Mouse (Mus musculus) thymus, adult 2 months (tissue): ENCODE data around the gene Telo2. TPM values are rescaled to one million over a fixed set of nuclear protein-coding genes. Genes with fewer than 3 reads are reported as not detected.

Experiments used
- DNase-seq: peaks from one replicate; pipeline ENCODE4 v3.0.0; 2021
- H3K27ac ChIP-seq: fragments of 200-500 bp; 2 replicates; pipeline ENCODE4 v1.5.1; 2012; ENCODE audit warnings: low read length, control low read depth; ENCODE audit not compliant: control insufficient read depth, insufficient read depth
- H3K27me3 ChIP-seq: fragments of 200-500 bp; 2 replicates; pipeline ENCODE4 v1.6.1; 2012; ENCODE audit warnings: mild to moderate bottlenecking, low read length, moderate library complexity, mixed read lengths; ENCODE audit not compliant: control insufficient read depth, insufficient read depth
- H3K36me3 ChIP-seq: fragments of 200-500 bp; 2 replicates; pipeline ENCODE4 v1.6.1; 2012; ENCODE audit warnings: mild to moderate bottlenecking, low read length, moderate library complexity; ENCODE audit not compliant: control insufficient read depth, insufficient read depth
- H3K4me1 ChIP-seq: fragments of 200-500 bp; replicated peaks from 2 replicates; pipeline ENCODE4 v1.6.1; 2012; ENCODE audit warnings: low read length; ENCODE audit not compliant: control insufficient read depth, insufficient read depth
- H3K4me3 ChIP-seq: fragments of 200-500 bp; 2 replicates; pipeline ENCODE4 v1.5.1; 2012; ENCODE audit warnings: mild to moderate bottlenecking, low read length, control low read depth, moderate library complexity; ENCODE audit not compliant: control insufficient read depth, insufficient read depth
- CTCF ChIP-seq: fragments of 200-500 bp; IDR thresholded peaks from 2 replicates; pipeline ENCODE4 v1.5.1; 2012; ENCODE audit warnings: mild to moderate bottlenecking, control low read depth, low read length, moderate library complexity, borderline replicate concordance; ENCODE audit not compliant: control insufficient read depth, poor library complexity, insufficient read depth; ENCODE audit errors: extremely low read depth
- POLR2A ChIP-seq: fragments of 200-500 bp; IDR thresholded peaks from 2 replicates; pipeline ENCODE4 v1.6.1; 2012; ENCODE audit warnings: mild to moderate bottlenecking, low read length, control low read depth, moderate library complexity; ENCODE audit not compliant: control insufficient read depth, poor library complexity, insufficient read depth; ENCODE audit errors: extremely low read depth
- WGBS: fragments of 180-500 bp; shearing (Covaris S2); methylation state at CpG from one replicate; pipeline ENCODE4 v1.1.7; 2018; 5-methylcytosine and 5-hydroxymethylcytosine counted together
- polyA plus RNA-seq: library from polyadenylated mRNA; depleted of rRNA; stranded (reverse); fragments of >200 nt; gene quantifications from 2 replicates; pipeline ENCODE4 v1.2.3, GENCODE M21; 2012; rRNA removed

The Telo2 gene
- polyA plus RNA-seq, 1 experiment: 28.1 TPM

DNA sequence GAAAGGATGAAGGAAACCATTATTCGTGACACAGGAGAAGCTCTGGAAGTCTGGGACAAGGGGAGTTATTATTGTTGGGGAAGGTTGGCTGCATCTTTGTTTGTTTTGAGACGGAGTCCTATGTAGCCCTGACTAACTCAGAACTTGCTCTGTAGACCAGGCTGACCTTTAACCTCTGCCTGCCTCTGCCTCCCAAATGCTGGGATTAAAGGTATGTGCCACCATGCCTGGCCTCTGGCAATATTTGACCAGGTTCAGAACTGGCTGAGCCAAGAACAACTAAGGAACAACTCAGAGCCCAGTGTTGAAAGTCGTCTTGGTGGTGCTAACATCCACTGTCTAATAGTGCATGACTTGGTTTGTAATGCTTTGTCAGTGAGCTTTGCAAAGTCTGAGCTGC lies 50.6 kb downstream of the Telo2 start:
- 97% methylated on average over 3 of the region's 3 CpGs for WGBS
- H3K27ac ChIP-seq: no peak overlapping the region

DNA sequence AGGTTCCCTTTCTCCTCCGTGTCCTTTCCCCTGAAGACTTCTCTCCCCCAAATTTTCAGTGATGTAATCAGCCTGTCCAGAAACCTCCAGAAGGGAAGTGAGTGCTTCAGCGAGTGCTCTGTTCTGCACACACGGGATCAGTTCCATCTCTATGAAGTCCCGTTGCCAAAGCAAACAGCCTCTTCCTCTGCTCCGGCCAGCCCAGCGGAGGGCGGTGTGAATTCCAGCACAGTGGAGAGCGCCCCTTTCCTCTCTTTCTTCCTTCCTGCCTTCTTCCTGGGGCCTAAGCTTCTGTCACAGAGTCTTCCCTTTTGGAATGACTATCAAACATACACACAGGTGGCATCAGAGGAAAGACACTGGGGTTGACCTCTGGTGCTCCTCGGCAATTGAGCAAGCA lies 51.4 kb downstream of the Telo2 start:
- H3K4me3 ChIP-seq: no peak overlapping the region
- DNase-seq: no peak

More for the DNA sequence above, 50.6 kb downstream of the Telo2 start:
- Histone ChIP-seq H3K4me1 (no peaks in the 10 kb centered on the region), H3K36me3 (no peaks in the 10 kb centered on the region), H3K4me3 (no peak overlapping the region), H3K27me3 (no peaks in the 10 kb centered on the region)
- no peak for TF ChIP-seq POLR2A
- TF ChIP-seq CTCF: no peak
- no peak for DNase-seq

DNA sequence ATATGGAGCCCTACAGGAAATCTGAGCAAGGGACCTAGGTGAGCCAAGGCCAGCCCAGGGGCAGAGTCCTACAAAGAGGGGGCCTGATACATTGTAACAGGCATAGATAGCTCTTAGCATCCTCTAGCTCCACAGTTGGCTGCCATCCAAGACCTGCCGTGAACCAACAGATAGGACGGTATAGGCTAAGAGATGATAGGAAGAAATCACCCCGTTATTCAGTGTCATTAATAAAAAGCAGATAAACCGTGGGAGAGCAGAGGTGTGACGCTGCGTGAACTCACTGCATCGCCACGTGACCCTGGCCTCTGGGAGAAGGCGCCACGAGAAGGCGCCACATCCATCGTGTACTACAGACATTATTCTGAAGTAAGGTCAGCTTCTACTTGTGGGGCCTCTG lies 51.9 kb downstream of the Telo2 start:
- H3K27me3 ChIP-seq: no peaks in the 10 kb centered on the region
- no peaks in the 10 kb centered on the region for H3K4me1 ChIP-seq
- H3K27ac ChIP-seq: no peak overlapping the region
- H3K4me3 ChIP-seq: no peak overlapping the region
- DNase-seq: no peak
- H3K36me3 ChIP-seq: no peaks in the 10 kb centered on the region
- WGBS: 96% methylated on average over 12 of the region's 12 CpGs
- TF ChIP-seq CTCF (no peak), POLR2A (no peak)

More for the DNA sequence above, 51.4 kb downstream of the Telo2 start:
- Histone ChIP-seq H3K4me1 (no peaks in the 10 kb centered on the region), H3K36me3 (no peaks in the 10 kb centered on the region), H3K27me3 (no peaks in the 10 kb centered on the region), H3K27ac (no peak overlapping the region)
- TF ChIP-seq POLR2A (no peak), CTCF (no peak)
- WGBS: 96% methylated on average over 9 of the region's 9 CpGs

DNA sequence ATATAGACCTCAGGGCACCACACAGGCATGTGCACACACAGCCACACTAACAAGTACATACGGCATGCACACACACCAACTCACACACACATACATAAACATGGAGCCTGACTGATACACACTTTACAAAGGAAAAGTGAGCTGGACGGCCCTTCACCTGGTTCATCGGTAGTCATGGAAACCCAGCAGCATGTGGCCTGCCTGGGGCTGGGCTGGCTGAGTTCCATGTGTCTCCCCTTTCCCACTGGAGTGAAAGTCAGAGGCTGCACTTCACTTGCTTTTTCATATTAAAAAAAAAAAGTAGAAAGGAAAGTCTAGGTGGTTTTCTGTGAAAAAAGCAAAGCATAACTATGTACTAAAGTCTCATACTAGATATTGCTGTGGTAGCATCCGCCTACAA lies 52.5 kb downstream of the Telo2 start:
- Histone ChIP-seq H3K27ac (no peak overlapping the region), H3K36me3 (no peaks in the 10 kb centered on the region), H3K27me3 (no peaks in the 10 kb centered on the region), H3K4me3 (no peak overlapping the region), H3K4me1 (no peaks in the 10 kb centered on the region)
- no peak for TF ChIP-seq POLR2A
- no peak for TF ChIP-seq CTCF
- no peak for DNase-seq
- 97% methylated on average over 4 of the region's 4 CpGs for WGBS

DNA sequence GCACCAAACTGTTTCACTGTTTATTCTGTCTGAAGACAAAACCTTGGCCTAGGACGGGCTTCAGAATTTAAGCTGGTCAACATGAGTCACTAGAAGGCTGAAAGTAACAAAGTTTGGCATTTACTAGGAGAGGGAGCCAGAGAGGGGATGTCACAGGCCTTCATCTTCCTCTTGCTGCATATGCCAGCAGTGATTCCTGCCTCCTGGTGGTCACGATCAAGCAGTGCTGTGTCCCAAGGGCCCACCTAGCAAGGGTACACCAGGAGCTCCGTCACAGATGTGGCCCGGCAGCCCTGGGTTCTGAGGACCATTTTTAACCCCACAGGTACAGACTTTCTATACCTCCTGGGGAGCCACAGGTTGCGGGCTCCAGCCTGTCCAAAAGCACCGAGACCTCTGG lies 58.7 kb downstream of the Telo2 start:
- H3K27me3 ChIP-seq: no peaks in the 10 kb centered on the region

GRCm38 (mm10) chr17:25053274-25053673 lies 62.5 kb downstream of the Telo2 start:
- DNase-seq: no peak
- Histone ChIP-seq H3K4me3 (no peak overlapping the region), H3K27ac (no peak overlapping the region), H3K4me1 (no peaks in the 10 kb centered on the region), H3K27me3 (no peaks in the 10 kb centered on the region), H3K36me3 (no peaks in the 10 kb centered on the region)
- WGBS: 96% methylated on average over 9 of the region's 9 CpGs
- no peak for TF ChIP-seq CTCF
- no peak for TF ChIP-seq POLR2A

More for the DNA sequence above, 58.7 kb downstream of the Telo2 start:
- H3K4me1 ChIP-seq: no peaks in the 10 kb centered on the region
- DNase-seq: no peak
- H3K4me3 ChIP-seq: no peak overlapping the region
- TF ChIP-seq POLR2A (no peak), CTCF (no peak)
- no peak overlapping the region for H3K27ac ChIP-seq
- H3K36me3 ChIP-seq: no peaks in the 10 kb centered on the region
- WGBS: 96% methylated on average over 6 of the region's 6 CpGs

Other genes starting within 250 kb of the Telo2 start
- gene Igfals, start 250.0 kb downstream of the Telo2 start, polyA plus RNA-seq: 8.4 and 9.0 TPM in 2 replicates
- gene Nubp2, start 229.6 kb downstream of the Telo2 start, polyA plus RNA-seq: 88.8 and 96.1 TPM in 2 replicates
- 274 and 285 TPM in 2 replicates for gene Spsb3, start 229.3 kb downstream of the Telo2 start, polyA plus RNA-seq
- gene Eme2, start 220.9 kb downstream of the Telo2 start, polyA plus RNA-seq: 48.2 and 55.3 TPM in 2 replicates
- 146 and 152 TPM in 2 replicates for gene Mrps34, start 220.9 kb downstream of the Telo2 start, polyA plus RNA-seq
- gene Nme3, start 219.5 kb downstream of the Telo2 start, polyA plus RNA-seq: 63.3 and 76.7 TPM in 2 replicates
- gene Mapk8ip3, start 179.0 kb downstream of the Telo2 start, polyA plus RNA-seq: 255 and 272 TPM in 2 replicates
- gene Jpt2, start 155.3 kb downstream of the Telo2 start, polyA plus RNA-seq: 13.5 and 15.0 TPM in 2 replicates
- gene Cramp1l, start 100.2 kb downstream of the Telo2 start, polyA plus RNA-seq: 41.4 and 46.9 TPM in 2 replicates
- gene Ift140, start 99.9 kb downstream of the Telo2 start, polyA plus RNA-seq: 17.0 and 22.6 TPM in 2 replicates
- gene Tmem204, start 32.4 kb downstream of the Telo2 start, polyA plus RNA-seq: 7.2 and 11.3 TPM in 2 replicates
- gene Ptx4, start 4.8 kb upstream of the Telo2 start, polyA plus RNA-seq: not detected in 2 replicates
- 43.4 and 45.9 TPM in 2 replicates for gene Clcn7, start 17.4 kb upstream of the Telo2 start, polyA plus RNA-seq
- 0.05 and 0.09 TPM in 2 replicates for gene Ccdc154, start 46.5 kb upstream of the Telo2 start, polyA plus RNA-seq
- gene Gm38655, start 59.5 kb upstream of the Telo2 start, polyA plus RNA-seq: 0.11 TPM in 1 of 2 replicates, not detected in the other
- gene BC003965, start 68.6 kb upstream of the Telo2 start, polyA plus RNA-seq: 17.8 and 18.8 TPM in 2 replicates
- gene Unkl, start 72.4 kb upstream of the Telo2 start, polyA plus RNA-seq: 60.1 and 64.6 TPM in 2 replicates
- gene Gnptg, start 124.2 kb upstream of the Telo2 start, polyA plus RNA-seq: 39.8 and 47.7 TPM in 2 replicates
- gene Tsr3, start 124.2 kb upstream of the Telo2 start, polyA plus RNA-seq: 38.0 and 40.9 TPM in 2 replicates
- 56.5 and 60.9 TPM in 2 replicates for gene Baiap3, start 140.4 kb upstream of the Telo2 start, polyA plus RNA-seq
- gene Ube2i, start 158.7 kb upstream of the Telo2 start, polyA plus RNA-seq: 304 and 316 TPM in 2 replicates
- 1.2 and 1.3 TPM in 2 replicates for gene Prss34, start 182.4 kb upstream of the Telo2 start, polyA plus RNA-seq
- 0.13 and 0.18 TPM in 2 replicates for gene Prss28, start 192.7 kb upstream of the Telo2 start, polyA plus RNA-seq
- gene Prss29, start 202.7 kb upstream of the Telo2 start, polyA plus RNA-seq: 2.3 and 2.7 TPM in 2 replicates
- gene Tpsab1, start 229.6 kb upstream of the Telo2 start, polyA plus RNA-seq: 0.44 and 0.61 TPM in 2 replicates